Mouse (Mus musculus): Measurements from ENCODE around the gene Gpi1. TPM values are rescaled to one million over a fixed set of nuclear protein-coding genes. Genes with fewer than 3 reads are reported as not detected.
A peak's percentile ranks its signal among the peaks of the same experiment; 100 is the strongest.

Gene Gpi1
- total RNA-seq, 1 experiment: 227 TPM

DNA sequence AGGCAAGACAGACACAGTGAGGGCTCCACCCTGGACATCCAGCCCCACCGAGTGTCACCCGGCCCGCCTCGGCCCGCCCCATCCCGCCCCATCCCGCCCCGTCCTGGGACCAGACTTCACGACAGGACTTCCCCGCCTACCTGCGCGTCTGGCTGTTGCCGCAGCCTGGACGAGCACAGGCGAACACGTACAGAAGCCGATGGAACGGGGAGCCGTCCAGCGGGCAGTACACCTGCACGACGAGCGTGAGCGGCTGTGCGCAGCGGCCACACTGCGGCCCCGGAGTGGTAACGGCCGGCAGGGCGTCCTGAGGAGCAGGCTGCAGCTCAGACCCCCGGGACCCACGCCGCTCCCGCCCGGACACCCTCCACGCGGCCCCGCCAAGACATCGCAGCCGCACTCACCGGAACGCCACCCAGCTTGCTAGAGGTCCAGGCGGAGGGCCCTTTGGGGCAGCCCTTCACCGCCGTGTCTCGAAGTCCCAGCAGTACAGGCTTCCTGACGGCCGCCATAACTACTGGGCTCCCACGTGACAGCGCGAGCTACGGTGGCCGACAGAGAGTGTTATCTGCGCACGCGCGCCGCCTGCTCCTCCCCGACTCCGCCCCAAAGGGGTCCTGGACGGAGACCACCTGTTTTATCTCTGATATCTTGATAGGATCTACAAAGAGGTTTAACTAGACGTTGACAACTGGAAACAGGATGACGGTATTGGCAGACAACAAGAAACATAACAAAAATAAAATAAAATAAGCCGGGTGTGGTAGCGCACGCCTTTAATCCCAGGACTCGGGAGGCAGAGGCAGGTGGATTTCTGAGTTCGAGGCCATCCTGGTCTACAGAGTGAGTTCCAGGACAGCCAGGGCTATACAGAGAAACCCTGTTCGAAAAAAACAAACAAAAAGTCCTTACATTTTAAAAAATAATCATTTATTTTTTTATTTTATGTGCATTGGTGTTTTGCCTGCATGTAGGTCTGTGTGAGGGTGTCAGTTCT lies 33.7 kb downstream of the Gpi1 start, which contains the start of gene Pdcd2l:
Pdcd2l (minus strand) TSS at position 530 of the 997 bp plus-strand sequence.
- TF ChIP-seq ZNF384 (IDR thresholded peaks at IDR 0.05; ENCODE audit: low read depth, low read length) (no peak), ZC3H11A (IDR thresholded peaks at IDR 0.05; ENCODE audit: borderline replicate concordance, low read depth, low read length) (no peak), CHD2 (IDR thresholded peaks at IDR 0.05; ENCODE audit: low read depth, low read length) (no peak), HCFC1 (IDR thresholded peaks at IDR 0.05; ENCODE audit: borderline replicate concordance, insufficient read depth, low read length) (peak; percentile 72)
- Histone ChIP-seq H3K9me3 (ENCODE audit: control insufficient read depth, insufficient read depth, low read depth, low read length) (no peaks in the 10 kb centered on the region), H3K27ac (ENCODE audit: insufficient read depth, low read depth, low read length, poor library complexity, severe bottlenecking) (peak within 1 kb of the TSS; percentile 85), H3K4me1 (ENCODE audit: control insufficient read depth in 2 of 2, insufficient read depth in 2 of 2, low read length in 2 of 2, poor library complexity in 1 of 2) (peaks cover 0 to 2% of the 10 kb centered on the region in 2 experiments; a peak in 1 of 4 replicates), H3K36me3 (ENCODE audit: control insufficient read depth, insufficient read depth, low read length, poor library complexity, severe bottlenecking) (peaks cover 20% of the 10 kb centered on the region), H3K9ac (ENCODE audit: insufficient read depth, low read depth, low read length, poor library complexity, severe bottlenecking) (peak within 1 kb of the TSS; percentile 100), H3K4me3 (ENCODE audit: insufficient read depth in 1 of 2, low read depth in 1 of 2, low read length in 2 of 2, poor library complexity in 1 of 2, severe bottlenecking in 1 of 2) (peak within 1 kb of the TSS; percentile 87 to 98)
- in situ Hi-C loops (cut with MboI; ENCODE audit: low sequenced_read_pairs in 2 of 2, unreplicated experiment in 2 of 2): no loop called here
- peak; percentile 77 for DNase-seq (ENCODE audit: low read depth, low spot score)

DNA sequence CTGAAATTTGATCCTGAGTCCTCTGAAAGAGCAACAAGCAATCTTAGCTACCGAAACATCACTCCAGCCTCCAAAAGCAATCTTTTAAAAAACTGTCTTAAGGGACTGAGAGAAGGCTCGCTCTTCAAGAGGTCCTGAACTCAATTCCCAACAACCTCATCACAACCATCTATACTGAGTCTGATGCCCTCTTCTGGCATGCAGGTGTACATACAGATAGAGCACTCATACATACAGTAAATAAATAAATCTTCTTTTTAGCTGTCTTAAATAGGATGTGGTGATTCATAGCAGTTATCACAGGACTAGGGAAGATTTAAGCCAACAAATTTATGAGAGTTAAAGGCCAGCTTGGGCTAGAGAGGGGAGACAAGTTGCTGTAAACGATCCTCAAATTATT lies 34.5 kb downstream of the Gpi1 start:
- Histone ChIP-seq H3K27ac (ENCODE audit: insufficient read depth, low read depth, low read length, poor library complexity, severe bottlenecking) (no peak overlapping the region), H3K4me3 (ENCODE audit: insufficient read depth in 1 of 2, low read depth in 1 of 2, low read length in 2 of 2, poor library complexity in 1 of 2, severe bottlenecking in 1 of 2) (peak overlapping the region; percentile 87 to 98), H3K9ac (ENCODE audit: insufficient read depth, low read depth, low read length, poor library complexity, severe bottlenecking) (peak overlapping the region; percentile 100), H3K4me1 (ENCODE audit: control insufficient read depth in 2 of 2, insufficient read depth in 2 of 2, low read length in 2 of 2, poor library complexity in 1 of 2) (peaks cover 0 to 2% of the 10 kb centered on the region in 2 experiments; a peak in 1 of 4 replicates), H3K9me3 (ENCODE audit: control insufficient read depth, insufficient read depth, low read depth, low read length) (no peaks in the 10 kb centered on the region), H3K36me3 (ENCODE audit: control insufficient read depth, insufficient read depth, low read length, poor library complexity, severe bottlenecking) (peaks cover 15% of the 10 kb centered on the region)
- DNase-seq (ENCODE audit: low read depth, low spot score): no peak
- in situ Hi-C loops (cut with MboI; ENCODE audit: low sequenced_read_pairs in 2 of 2, unreplicated experiment in 2 of 2): no loop called here
- no peak for TF ChIP-seq HCFC1 (IDR thresholded peaks at IDR 0.05; ENCODE audit: borderline replicate concordance, insufficient read depth, low read length)
- no peak for TF ChIP-seq CHD2 (IDR thresholded peaks at IDR 0.05; ENCODE audit: low read depth, low read length)
- no peak for TF ChIP-seq MAFK (IDR thresholded peaks at IDR 0.05; ENCODE audit: insufficient read depth, low read depth, low read length)
- TF ChIP-seq ZNF384 (IDR thresholded peaks at IDR 0.05; ENCODE audit: low read depth, low read length): no peak
- TF ChIP-seq ZC3H11A (IDR thresholded peaks at IDR 0.05; ENCODE audit: borderline replicate concordance, low read depth, low read length): no peak

DNA sequence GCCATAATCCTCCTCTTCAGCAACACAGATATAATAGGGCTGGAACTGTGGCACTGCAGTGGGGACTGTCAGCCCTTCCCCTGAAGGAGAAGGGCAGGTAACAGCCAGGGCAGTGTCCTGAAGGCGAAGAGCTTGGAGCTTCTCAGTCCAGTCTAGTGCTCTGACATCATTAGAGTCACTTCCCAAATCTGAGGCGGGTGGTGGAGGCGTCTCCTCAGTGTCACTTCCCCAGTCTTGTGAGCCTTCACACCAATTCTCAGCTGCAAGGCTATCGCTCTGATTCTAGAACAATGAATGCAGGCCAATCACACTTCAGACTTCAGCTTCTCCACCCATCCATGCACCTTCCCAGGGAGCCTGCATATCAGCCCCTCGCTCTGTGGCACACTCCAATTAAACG lies 37.3 kb downstream of the Gpi1 start:
- Histone ChIP-seq H3K4me3 (ENCODE audit: insufficient read depth in 1 of 2, low read depth in 1 of 2, low read length in 2 of 2, poor library complexity in 1 of 2, severe bottlenecking in 1 of 2) (no peak overlapping the region), H3K36me3 (ENCODE audit: control insufficient read depth, insufficient read depth, low read length, poor library complexity, severe bottlenecking) (peaks cover 29% of the 10 kb centered on the region), H3K9me3 (ENCODE audit: control insufficient read depth, insufficient read depth, low read depth, low read length) (no peaks in the 10 kb centered on the region), H3K27ac (ENCODE audit: insufficient read depth, low read depth, low read length, poor library complexity, severe bottlenecking) (no peak overlapping the region), H3K9ac (ENCODE audit: insufficient read depth, low read depth, low read length, poor library complexity, severe bottlenecking) (no peak overlapping the region), H3K4me1 (ENCODE audit: control insufficient read depth in 2 of 2, insufficient read depth in 2 of 2, low read length in 2 of 2, poor library complexity in 1 of 2) (peaks cover 0 to 2% of the 10 kb centered on the region in 2 experiments; a peak in 1 of 4 replicates)
- DNase-seq (ENCODE audit: low read depth, low spot score): no peak
- TF ChIP-seq MAFK (IDR thresholded peaks at IDR 0.05; ENCODE audit: insufficient read depth, low read depth, low read length) (no peak), HCFC1 (IDR thresholded peaks at IDR 0.05; ENCODE audit: borderline replicate concordance, insufficient read depth, low read length) (no peak), ZC3H11A (IDR thresholded peaks at IDR 0.05; ENCODE audit: borderline replicate concordance, low read depth, low read length) (no peak)
- in situ Hi-C loops (cut with MboI; ENCODE audit: low sequenced_read_pairs in 2 of 2, unreplicated experiment in 2 of 2): no loop called here

DNA sequence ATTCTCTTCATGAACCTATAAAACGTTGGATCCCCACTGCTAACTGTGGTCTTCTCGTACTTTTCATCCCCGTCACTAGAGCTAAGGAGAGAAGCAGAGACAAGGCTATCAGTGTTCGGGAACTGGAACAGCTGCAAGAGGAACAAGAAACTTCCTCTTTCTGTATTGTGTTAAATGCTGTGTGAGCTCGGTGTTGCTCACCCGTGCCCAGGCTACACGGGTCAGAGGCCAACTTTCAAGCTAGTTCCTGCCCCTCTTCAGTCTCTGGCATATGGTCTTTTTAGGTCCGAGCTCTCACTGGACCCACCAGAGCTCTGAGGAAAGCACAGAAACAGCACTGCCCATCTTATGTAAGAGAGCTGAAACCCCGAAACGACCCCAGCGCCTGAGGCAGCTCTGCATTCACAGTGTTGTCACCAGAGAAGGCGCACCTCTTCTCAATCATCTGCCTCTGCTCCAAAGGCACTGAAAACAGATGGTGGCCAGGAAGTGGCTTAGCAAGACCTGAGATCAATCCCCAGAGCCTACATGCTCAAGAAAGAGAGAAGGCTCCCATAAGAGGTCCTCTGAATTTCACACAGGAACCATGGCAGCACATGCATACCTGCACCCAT lies 40.7 kb downstream of the Gpi1 start:
- in situ Hi-C loops (cut with MboI; ENCODE audit: low sequenced_read_pairs in 2 of 2, unreplicated experiment in 2 of 2): no loop called here
- DNase-seq (ENCODE audit: low read depth, low spot score): no peak
- no peak overlapping the region for H3K27ac ChIP-seq (ENCODE audit: insufficient read depth, low read depth, low read length, poor library complexity, severe bottlenecking)
- TF ChIP-seq ZC3H11A (IDR thresholded peaks at IDR 0.05; ENCODE audit: borderline replicate concordance, low read depth, low read length): no peak
- TF ChIP-seq MAFK (IDR thresholded peaks at IDR 0.05; ENCODE audit: insufficient read depth, low read depth, low read length): no peak
- no peak for TF ChIP-seq HCFC1 (IDR thresholded peaks at IDR 0.05; ENCODE audit: borderline replicate concordance, insufficient read depth, low read length)
- no peak for TF ChIP-seq ZNF384 (IDR thresholded peaks at IDR 0.05; ENCODE audit: low read depth, low read length)
- TF ChIP-seq CHD2 (IDR thresholded peaks at IDR 0.05; ENCODE audit: low read depth, low read length): no peak
- H3K4me1 ChIP-seq (ENCODE audit: control insufficient read depth in 2 of 2, insufficient read depth in 2 of 2, low read length in 2 of 2, poor library complexity in 1 of 2): 0 out of 4 replicates have a peak, but pooled peaks cover 0 to 2% of the 10 kb centered on the region in 2 experiments
- H3K4me3 ChIP-seq (ENCODE audit: insufficient read depth in 1 of 2, low read depth in 1 of 2, low read length in 2 of 2, poor library complexity in 1 of 2, severe bottlenecking in 1 of 2): no peak overlapping the region
- peaks cover 46% of the 10 kb centered on the region for H3K36me3 ChIP-seq (ENCODE audit: control insufficient read depth, insufficient read depth, low read length, poor library complexity, severe bottlenecking)
- H3K9ac ChIP-seq (ENCODE audit: insufficient read depth, low read depth, low read length, poor library complexity, severe bottlenecking): no peak overlapping the region
- no peaks in the 10 kb centered on the region for H3K9me3 ChIP-seq (ENCODE audit: control insufficient read depth, insufficient read depth, low read depth, low read length)
